In genomic region chr5:106385838-106386237, GRCm38 (mm10) we compare ENCODE assay signal across 24 mouse cellular contexts.
DNase-seq lines count a peak whose midpoint lies in the region; ATAC-seq and TF ChIP-seq lines count a peak whose summit lies in the region.
"Had no signal": no experiment of that assay in that cellular context is flagged by ENCODE, and none has a peak within 500 bp of the region (broad histone marks: within the 10 kb centered on the region; RNA-seq: fewer than 3 reads in every experiment).

No protein-coding gene starts in this region.

- no peak overlapping the region for H3K9ac ChIP-seq in hindbrain, postnatal 0 days (replicated peaks; ENCODE audit: low read length)
- no peak overlapping the region for H3K9ac ChIP-seq in hindbrain, embryonic 11.5 days (ENCODE audit: low read depth, low read length)
- no peak overlapping the region for H3K9ac ChIP-seq in midbrain, embryonic 14.5 days (replicated peaks; ENCODE audit: low read length)
- H3K9ac ChIP-seq in liver, embryonic 11.5 days (ENCODE audit: low read depth, low read length): no peak overlapping the region
- H3K9ac ChIP-seq: heart, embryonic 15.5 days; hindbrain, embryonic 15.5 days had no signal

- no peak overlapping the region for H3K27ac ChIP-seq in hindbrain, postnatal 0 days
- H3K27ac ChIP-seq in hindbrain, embryonic 11.5 days (ENCODE audit: low read depth, low read length): no peak overlapping the region
- H3K27ac ChIP-seq in midbrain, embryonic 14.5 days (replicated peaks; ENCODE audit: low read depth, low read length): no peak overlapping the region
- H3K27ac ChIP-seq in liver, embryonic 11.5 days (ENCODE audit: low read depth, low read length): no peak overlapping the region
- H3K27ac ChIP-seq: embryonic facial prominence, embryonic 10.5 days; heart, embryonic 15.5 days; hindbrain, embryonic 10.5 days; hindbrain, embryonic 15.5 days had no signal

- H3K36me3 ChIP-seq in hindbrain, postnatal 0 days (ENCODE audit: insufficient read depth, low read length): no peaks in the 10 kb centered on the region
- H3K36me3 ChIP-seq in hindbrain, embryonic 11.5 days (ENCODE audit: control insufficient read depth, insufficient read depth, low read length): no peaks in the 10 kb centered on the region
- no peaks in the 10 kb centered on the region for H3K36me3 ChIP-seq in midbrain, embryonic 14.5 days (ENCODE audit: control insufficient read depth, insufficient read depth, low read length)
- no peaks in the 10 kb centered on the region for H3K36me3 ChIP-seq in liver, embryonic 11.5 days (ENCODE audit: control insufficient read depth, insufficient read depth, low read length)
- H3K36me3 ChIP-seq: embryonic facial prominence, embryonic 10.5 days; G1E; heart, embryonic 15.5 days; hindbrain, embryonic 10.5 days; hindbrain, embryonic 15.5 days had no signal

- no peaks in the 10 kb centered on the region; the same call in 1 of the 2 replicates for H3K9me3 ChIP-seq in hindbrain, postnatal 0 days (ENCODE audit: low read length)
- no peaks in the 10 kb centered on the region for H3K9me3 ChIP-seq in hindbrain, embryonic 11.5 days (ENCODE audit: control insufficient read depth, low read length)
- 0 out of 2 replicates have a peak, but pooled peaks cover 5% of the 10 kb centered on the region for H3K9me3 ChIP-seq in midbrain, embryonic 14.5 days (ENCODE audit: control insufficient read depth, low read length)
- H3K9me3 ChIP-seq in liver, embryonic 11.5 days (ENCODE audit: control insufficient read depth, low read length): no peaks in the 10 kb centered on the region
- H3K9me3 ChIP-seq: embryonic facial prominence, embryonic 10.5 days; heart, embryonic 15.5 days; hindbrain, embryonic 10.5 days; hindbrain, embryonic 15.5 days had no signal

- ATAC-seq in hindbrain, postnatal 0 days: no peak
- no peak for ATAC-seq in hindbrain, embryonic 11.5 days (ENCODE audit: low FRiP score)
- peak; percentile 46 for ATAC-seq in midbrain, embryonic 14.5 days (ENCODE audit: low FRiP score, low TSS enrichment)
- ATAC-seq in liver, embryonic 11.5 days (replicated peaks; ENCODE audit: low FRiP score): no peak
- ATAC-seq: CD4-positive, CD25-positive, alpha-beta regulatory T cell, adult 4 months; inflammation-experienced regulatory T-cells, adult 6 months had no signal

- DNase-seq in embryo, embryonic 10 days (ENCODE audit: low spot score): peak; percentile 20
- DNase-seq in embryo, embryonic 11 days: no peak
- peak; percentile 22 for DNase-seq in hindbrain, postnatal 0 days (ENCODE audit: low spot score)
- no peak for DNase-seq in hindbrain, embryonic 11.5 days (ENCODE audit: low spot score)
- DNase-seq in midbrain, embryonic 14.5 days: peak; percentile 48
- DNase-seq in retina, postnatal 1 day: peak; percentile 85
- DNase-seq in liver, embryonic 11.5 days (ENCODE audit: low spot score): no peak
- no peak for DNase-seq in heart, adult 9 months (ENCODE audit: low spot score in 2 of 2)
- DNase-seq: adrenal gland, adult 8-10 months; adrenal gland, postnatal 36 days; B cell, adult 2 months; cerebellum, adult 11 months; cerebellum, adult 8-10 months; cerebellum, postnatal 25 days; gastrocnemius, postnatal 10 days; heart, adult 18-20 months had no signal

- H3K27me3 ChIP-seq in hindbrain, postnatal 0 days (ENCODE audit: insufficient read depth, low read length): no peaks in the 10 kb centered on the region
- no peaks in the 10 kb centered on the region for H3K27me3 ChIP-seq in hindbrain, embryonic 11.5 days (ENCODE audit: control insufficient read depth, insufficient read depth, low read length)
- H3K27me3 ChIP-seq in midbrain, embryonic 14.5 days (ENCODE audit: control insufficient read depth, insufficient read depth, low read length): no peaks in the 10 kb centered on the region
- no peaks in the 10 kb centered on the region for H3K27me3 ChIP-seq in liver, embryonic 11.5 days (replicated peaks; ENCODE audit: control insufficient read depth, insufficient read depth, low read length)
- H3K27me3 ChIP-seq: heart, embryonic 15.5 days had no signal

- 57% methylated on average over 8 of the region's 8 CpGs for WGBS in hindbrain, postnatal 0 days
- 70% methylated on average over 8 of the region's 8 CpGs for WGBS in hindbrain, embryonic 11.5 days
- WGBS in midbrain, embryonic 14.5 days: 11% methylated on average over 8 of the region's 8 CpGs
- 59% methylated on average over 8 of the region's 8 CpGs for WGBS in liver, embryonic 11.5 days

- H3K4me3 ChIP-seq in hindbrain, postnatal 0 days (ENCODE audit: low read length): no peak overlapping the region
- no peak overlapping the region for H3K4me3 ChIP-seq in hindbrain, embryonic 11.5 days (ENCODE audit: low read depth, low read length)
- no peak overlapping the region for H3K4me3 ChIP-seq in midbrain, embryonic 14.5 days (replicated peaks; ENCODE audit: low read depth, low read length)
- H3K4me3 ChIP-seq in liver, embryonic 11.5 days (ENCODE audit: low read depth, low read length): no peak overlapping the region
- H3K4me3 ChIP-seq: embryonic facial prominence, embryonic 10.5 days; heart, embryonic 15.5 days; hindbrain, embryonic 10.5 days; hindbrain, embryonic 15.5 days had no signal

- TF ChIP-seq CTCF in hindbrain, postnatal 0 days (IDR thresholded peaks at IDR 0.05; ENCODE audit: low read depth): no peak

- H3K4me2 ChIP-seq in hindbrain, postnatal 0 days (ENCODE audit: low read depth, low read length): no peak overlapping the region
- H3K4me2 ChIP-seq in hindbrain, embryonic 11.5 days (replicated peaks; ENCODE audit: low read depth, low read length): no peak overlapping the region
- 0 out of 2 replicates have a peak overlapping the region, but pooled peaks have one; percentile 24 for H3K4me2 ChIP-seq in midbrain, embryonic 14.5 days (ENCODE audit: low read length)
- H3K4me2 ChIP-seq in liver, embryonic 11.5 days: no peak overlapping the region
- H3K4me2 ChIP-seq: heart, embryonic 11.5 days; heart, embryonic 15.5 days; hindbrain, embryonic 15.5 days had no signal

- H3K4me1 ChIP-seq in hindbrain, postnatal 0 days (ENCODE audit: insufficient read depth, low read length): no peaks in the 10 kb centered on the region
- H3K4me1 ChIP-seq in hindbrain, embryonic 11.5 days (replicated peaks; ENCODE audit: control insufficient read depth, insufficient read depth, low read length): no peaks in the 10 kb centered on the region
- H3K4me1 ChIP-seq in midbrain, embryonic 14.5 days (ENCODE audit: control insufficient read depth, insufficient read depth, low read length): peaks cover 21% of the 10 kb centered on the region
- H3K4me1 ChIP-seq in liver, embryonic 11.5 days (replicated peaks; ENCODE audit: control insufficient read depth, insufficient read depth, low read length): no peaks in the 10 kb centered on the region
- H3K4me1 ChIP-seq: heart, embryonic 15.5 days had no signal

Comparison
In these comparisons a context has a peak if more than half of its experiments do, and no peak if none do; other contexts are left out.
1. DNase-seq: peak in embryo, embryonic 10 days (single experiment), hindbrain, postnatal 0 days (single experiment), midbrain, embryonic 14.5 days (single experiment) and retina, postnatal 1 day (single experiment); none in embryo, embryonic 11 days (single experiment), hindbrain, embryonic 11.5 days (single experiment), liver, embryonic 11.5 days (single experiment) and heart, adult 9 months (0 of 2).